Mouse (Mus musculus) bone marrow macrophage, adult 2 months (primary cell): ENCODE data around the gene Nhsl2.

ENCODE experiments used
- CTCF ChIP-seq: IDR thresholded peaks from 2 replicates; pipeline ENCODE4 v1.5.1; 2012; ENCODE audit warnings: low read depth, mild to moderate bottlenecking, low read length, moderate library complexity
- POLR2A ChIP-seq: IDR thresholded peaks from 2 replicates; pipeline ENCODE4 v1.6.1; 2012; ENCODE audit warnings: mild to moderate bottlenecking, low read depth, low read length, borderline replicate concordance

- no peak for TF ChIP-seq CTCF
- TF ChIP-seq POLR2A = no peak
Observed at GRCm38 (mm10) chrX:102037506-102037905, 188.3 kb downstream of the Nhsl2 start.
